Mouse (Mus musculus): ENCODE results near the gene Bloc1s4. TPM values are rescaled to one million over a fixed set of nuclear protein-coding genes. Genes with fewer than 3 reads are reported as not detected.

The Bloc1s4 gene
- total RNA-seq, 2 experiments from 2014 or later = 12.9 to 13.0 TPM

DNA sequence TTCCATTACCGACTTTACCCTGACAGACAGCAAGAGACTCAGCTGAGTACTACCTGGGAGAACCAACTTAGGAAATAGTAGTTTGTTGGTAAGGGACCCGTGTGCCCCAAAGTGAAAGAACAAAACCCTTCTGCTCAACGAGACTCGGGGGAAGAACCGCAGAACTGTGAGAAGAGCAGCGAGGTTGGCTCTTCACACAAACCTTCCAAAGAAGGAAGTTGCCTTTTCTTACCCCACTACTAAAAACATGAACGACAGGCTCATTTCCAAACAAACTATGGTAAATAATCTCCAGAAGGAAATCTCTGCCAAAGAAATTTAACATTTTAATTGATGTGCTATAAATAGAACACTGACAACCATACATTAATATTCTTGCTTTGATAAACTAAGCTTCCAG lies 1.4 kb downstream of the Bloc1s4 start:
- intact Hi-C loops (cut with DNase I) = loop anchor here (10.0 kb wide), 1 partner anchor 162 kb away; no protein-coding TSS in a partner anchor
- DNase-seq (ENCODE audit: low spot score) = no peak

DNA sequence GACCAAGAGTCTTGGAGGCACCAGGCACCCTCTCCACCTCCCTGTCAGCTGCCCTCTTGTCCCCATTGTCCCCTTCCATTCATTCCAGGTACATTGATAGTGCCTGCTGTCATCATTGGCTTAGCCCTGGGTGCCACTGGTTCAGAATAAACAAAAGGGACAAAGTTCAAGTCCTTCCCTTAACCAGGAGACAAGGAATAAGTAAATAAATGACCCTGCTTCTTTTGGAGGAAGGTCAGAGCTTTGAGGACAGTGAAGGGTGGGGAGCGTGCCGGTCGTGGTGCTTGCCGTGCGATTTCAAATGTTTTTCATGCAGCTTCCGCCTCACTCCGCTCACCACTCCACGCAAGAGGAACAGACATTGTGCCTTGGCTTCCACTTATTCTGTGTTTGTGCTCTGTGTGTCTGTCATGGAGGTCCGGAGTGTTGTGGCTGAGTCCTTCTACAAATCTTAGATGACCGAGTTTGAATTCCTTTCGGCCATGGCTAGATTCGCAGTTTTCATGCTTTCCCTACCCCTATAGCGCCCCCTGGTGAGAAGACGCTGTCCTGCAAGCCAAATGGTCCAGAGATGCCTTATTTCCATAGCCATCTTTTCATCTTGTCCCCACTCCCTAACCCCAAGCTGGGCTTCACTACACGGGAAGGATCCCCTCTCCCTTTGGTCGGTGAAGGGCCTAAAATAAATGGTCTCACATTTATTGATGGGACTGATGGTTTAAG lies 6.2 kb downstream of the Bloc1s4 start:
- intact Hi-C loops (cut with DNase I) = loop anchor here (1.0 to 10.0 kb wide), 5 partner anchors 45 to 279 kb away; partner anchors contain the start of gene D5Ertd579e
- DNase-seq (ENCODE audit: low spot score) = peak; percentile 40

DNA sequence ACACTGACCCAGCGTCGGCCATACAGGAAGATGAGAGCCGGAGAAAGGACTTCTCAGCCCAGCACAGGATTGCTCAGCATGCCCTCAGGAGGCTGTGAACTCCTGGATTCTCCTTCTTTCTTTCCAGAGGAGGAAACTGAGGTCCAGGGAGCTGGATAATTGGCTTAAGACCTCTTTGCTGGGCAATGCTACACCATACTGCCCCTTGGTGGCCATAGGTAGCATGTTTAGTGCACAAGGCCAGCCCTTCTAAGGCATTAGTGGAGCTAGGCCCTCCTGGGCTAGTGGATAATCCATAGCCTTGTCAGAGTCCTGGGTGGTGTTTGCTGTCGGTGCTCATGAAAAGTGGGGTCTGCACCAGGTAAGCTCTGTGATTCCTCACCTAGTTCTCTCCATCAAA lies 8.6 kb downstream of the Bloc1s4 start:
- intact Hi-C loops (cut with DNase I) = loop anchor here (5.0 to 10.0 kb wide), 3 partner anchors 43 to 213 kb away; partner anchors contain the start of gene D5Ertd579e
- no peak for DNase-seq (ENCODE audit: low spot score)

DNA sequence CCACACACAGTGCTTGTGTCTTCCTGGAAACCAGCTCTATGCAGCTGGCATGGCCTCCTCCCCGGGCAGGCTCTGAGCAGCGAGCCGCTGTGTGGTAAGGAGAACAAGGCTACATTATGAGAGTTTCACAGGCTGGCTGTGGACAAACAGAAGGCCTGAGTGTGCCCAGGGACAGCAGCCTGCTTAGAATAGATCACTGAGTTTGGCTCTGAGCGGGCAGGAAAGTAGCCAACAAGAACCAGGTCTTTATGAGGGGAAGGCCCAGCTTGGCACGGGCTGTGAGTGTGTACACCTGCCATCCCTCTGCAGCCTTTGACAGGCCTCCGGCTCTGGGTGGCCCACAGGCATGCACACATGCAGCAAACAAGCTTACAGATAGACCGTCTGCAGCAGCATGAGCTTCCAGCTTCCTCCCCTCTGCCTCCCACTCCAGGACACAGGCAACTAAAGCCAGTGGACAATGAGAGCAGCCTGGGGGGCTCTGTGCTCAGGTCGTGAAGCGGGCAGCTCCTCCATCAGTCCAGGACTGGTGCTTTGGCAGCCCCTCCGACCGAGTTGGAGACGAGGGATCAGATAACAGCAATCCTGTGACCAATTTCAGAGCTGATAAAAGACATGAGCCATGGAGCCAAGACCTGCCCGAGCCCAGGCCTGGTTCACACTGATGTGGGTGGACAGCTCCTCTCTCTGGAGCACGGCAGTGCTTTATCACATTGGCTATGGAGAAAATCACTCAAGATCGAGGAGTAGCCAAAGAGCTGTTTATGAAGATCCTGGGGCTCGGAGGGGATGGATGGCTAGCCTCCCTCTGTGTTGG lies 9.4 kb downstream of the Bloc1s4 start:
- DNase-seq (ENCODE audit: low spot score) = peak; percentile 27
- intact Hi-C loops (cut with DNase I) = no loop called here

DNA sequence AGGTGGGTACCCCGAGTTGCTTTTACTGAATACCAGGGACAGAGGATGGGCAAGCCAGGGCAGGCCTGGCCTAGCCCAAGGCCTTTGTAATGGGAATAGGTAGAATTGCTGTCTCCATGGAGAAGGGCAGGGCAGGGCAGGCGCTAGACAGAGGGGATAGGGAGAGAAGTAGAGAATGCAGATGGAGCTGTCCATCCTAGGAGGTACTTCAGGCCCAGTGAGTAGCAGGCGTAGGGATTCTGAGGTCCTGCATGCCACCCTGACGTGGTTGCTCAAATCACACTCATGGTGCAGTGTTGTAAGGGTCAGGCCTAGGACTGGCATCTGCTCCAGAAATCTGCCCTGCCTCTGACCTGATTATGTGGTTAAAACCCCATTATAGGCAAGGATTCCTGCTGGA lies 10.7 kb downstream of the Bloc1s4 start:
- intact Hi-C loops (cut with DNase I) = no loop called here
- no peak for DNase-seq (ENCODE audit: low spot score)

DNA sequence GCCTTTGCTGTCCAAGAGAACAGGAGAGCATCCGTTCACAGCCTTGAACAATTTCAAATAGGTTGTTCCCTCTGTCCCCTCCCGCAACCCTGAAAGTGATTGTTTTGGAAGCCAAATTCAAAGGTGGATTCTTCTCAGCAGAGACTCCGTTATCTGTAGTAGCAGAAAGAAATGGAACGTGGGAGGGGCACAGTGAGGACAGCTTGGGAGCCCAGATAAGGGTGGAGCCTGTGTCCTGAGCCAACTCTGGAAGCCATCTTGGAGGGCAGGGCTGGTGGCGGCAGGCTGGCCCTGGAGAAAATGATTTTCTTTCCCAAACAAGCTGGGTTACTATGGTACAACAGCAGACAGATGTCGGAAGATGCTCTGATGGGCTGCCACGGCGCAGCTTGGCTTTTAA lies 12.4 kb downstream of the Bloc1s4 start:
- intact Hi-C loops (cut with DNase I) = no loop called here

DNA sequence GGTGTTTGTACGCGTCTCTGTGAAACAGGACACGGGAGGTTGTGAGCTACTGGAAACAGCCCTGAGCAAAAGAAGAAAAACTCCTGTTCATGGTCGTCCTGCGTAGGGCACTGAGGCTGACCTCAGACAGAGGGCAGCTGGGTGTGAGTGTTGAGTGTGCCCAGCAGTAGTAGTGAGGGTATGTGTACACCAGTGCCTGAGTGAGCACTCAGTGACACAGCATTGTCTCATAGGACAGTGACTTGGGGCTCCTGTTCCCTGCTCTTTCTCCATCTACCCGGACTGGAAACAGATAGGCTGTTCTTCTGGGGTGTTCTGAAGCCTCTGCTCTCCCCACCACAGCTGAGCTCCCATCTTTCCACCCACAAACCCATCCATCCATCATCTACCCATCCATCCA lies 13.3 kb downstream of the Bloc1s4 start:
- intact Hi-C loops (cut with DNase I) = no loop called here
- no peak for DNase-seq (ENCODE audit: low spot score)

More for the DNA sequence above, 12.4 kb downstream of the Bloc1s4 start:
- DNase-seq (ENCODE audit: low spot score) = no peak

DNA sequence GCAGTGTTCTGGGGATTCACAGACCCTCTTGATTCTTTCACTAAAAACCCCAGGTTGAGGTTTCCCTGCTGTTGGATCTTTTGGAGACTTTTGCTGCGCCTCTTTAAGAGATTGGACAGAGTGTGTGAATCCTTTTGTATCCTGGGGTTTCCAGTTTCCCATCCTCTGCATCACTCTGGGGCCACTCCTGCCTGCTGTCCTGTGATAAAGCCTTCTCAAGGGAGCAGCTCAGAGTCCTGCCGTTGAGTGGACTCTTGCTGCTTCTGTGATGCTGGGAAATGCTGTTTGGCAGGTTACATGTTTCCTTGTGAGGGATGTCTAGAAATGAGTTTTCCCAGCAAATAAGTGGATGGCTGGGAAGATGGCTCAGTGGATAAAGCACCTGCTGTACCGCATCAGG lies 15.0 kb downstream of the Bloc1s4 start:
- DNase-seq (ENCODE audit: low spot score) = no peak
- intact Hi-C loops (cut with DNase I) = no loop called here

DNA sequence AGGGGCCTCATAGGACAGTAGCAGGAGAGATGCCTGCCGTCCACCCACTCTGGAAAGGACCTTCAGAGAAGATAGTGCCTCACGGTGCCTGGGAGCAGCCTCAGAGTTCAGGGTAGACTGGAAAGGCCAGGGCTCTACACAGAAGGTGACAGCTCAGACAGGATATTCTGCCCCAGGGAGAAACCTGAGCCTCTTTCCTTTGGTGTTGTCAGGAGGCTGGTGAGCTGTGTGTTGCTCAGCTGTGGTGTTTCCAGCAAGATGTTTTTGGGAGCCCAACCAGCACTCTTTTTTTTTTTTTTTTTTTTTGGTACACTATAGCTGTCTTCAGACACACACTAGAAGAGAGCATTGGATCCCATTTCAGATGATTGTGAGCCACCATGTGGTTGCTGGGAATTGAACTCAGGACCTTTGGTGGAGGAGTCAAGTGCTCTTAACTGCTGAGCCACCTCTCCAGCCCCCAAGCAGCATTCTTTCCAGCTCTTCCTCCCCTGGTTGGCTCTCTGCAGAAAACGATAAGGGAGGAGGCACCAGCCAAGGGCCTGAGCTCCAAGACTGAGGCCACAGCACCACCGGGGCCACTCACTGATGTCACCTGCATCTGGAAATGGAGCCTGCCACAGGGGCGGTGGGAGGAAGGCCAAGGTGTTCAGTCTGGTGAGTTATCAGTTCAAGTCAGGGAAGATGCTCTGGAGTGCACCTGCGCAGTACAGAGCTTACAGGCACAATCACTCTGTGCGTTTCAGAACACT lies 16.4 kb downstream of the Bloc1s4 start:
- intact Hi-C loops (cut with DNase I) = no loop called here
- no peak for DNase-seq (ENCODE audit: low spot score)

DNA sequence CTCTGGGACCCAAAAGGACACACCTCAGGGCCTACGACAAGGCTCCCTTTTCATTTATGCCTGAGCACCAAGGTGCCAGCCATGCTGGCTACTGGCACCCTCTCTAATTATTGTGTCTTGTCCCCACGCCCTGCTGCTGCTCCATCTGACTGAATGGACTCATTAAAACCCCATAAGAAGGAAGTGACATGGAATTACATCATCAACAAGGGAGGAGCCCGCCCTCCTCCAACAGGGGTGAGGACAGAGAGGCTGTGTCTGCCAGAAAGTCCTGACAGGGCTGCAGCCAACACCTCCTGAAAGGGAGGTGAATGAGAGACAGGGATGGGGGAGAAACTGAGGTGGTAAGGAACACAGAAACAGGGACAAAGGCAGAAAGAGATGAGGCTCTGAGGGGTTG lies 17.8 kb downstream of the Bloc1s4 start:
- intact Hi-C loops (cut with DNase I) = no loop called here

DNA sequence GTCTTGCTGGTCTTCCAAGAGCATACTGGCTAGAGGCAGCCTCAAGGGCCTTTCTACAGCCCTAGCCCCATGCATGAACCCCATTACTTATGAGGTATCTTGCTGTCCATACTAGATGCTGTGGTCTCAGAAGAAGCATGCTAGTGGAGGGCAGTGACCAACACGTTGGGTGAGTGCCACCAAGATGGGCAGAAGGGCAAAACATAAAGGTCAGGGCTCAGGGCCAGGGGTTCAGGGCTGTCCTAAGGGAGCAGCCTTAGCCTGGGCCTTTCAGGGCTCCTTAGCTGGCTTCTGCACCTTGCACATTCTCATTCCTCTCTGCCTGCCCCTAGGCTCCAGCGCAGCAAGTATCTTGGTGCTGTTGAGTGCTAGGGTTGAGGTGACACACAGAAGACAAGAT lies 18.5 kb downstream of the Bloc1s4 start:
- DNase-seq (ENCODE audit: low spot score) = no peak
- intact Hi-C loops (cut with DNase I) = no loop called here

More for the DNA sequence above, 17.8 kb downstream of the Bloc1s4 start:
- no peak for DNase-seq (ENCODE audit: low spot score)

DNA sequence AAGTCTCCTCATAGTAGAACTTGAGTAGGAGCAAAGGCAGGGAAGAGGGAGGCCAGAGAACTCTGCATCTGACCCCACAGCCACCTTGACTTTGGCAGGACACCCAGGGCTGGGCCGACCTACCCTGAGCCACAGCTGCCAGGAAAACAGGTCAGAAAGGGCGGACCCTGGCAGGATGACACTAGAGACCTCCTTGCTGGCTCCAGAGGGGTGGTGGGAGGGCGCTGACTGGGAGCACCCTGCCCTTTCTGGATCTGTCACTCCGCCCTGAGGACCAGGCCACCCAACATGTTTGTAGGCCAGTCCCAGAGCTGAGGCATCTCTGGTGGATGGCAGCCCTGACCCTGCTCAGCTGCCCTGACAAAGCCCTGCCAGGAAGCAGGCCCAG lies 19.4 kb downstream of the Bloc1s4 start:
- intact Hi-C loops (cut with DNase I) = no loop called here
- DNase-seq (ENCODE audit: low spot score) = no peak

DNA sequence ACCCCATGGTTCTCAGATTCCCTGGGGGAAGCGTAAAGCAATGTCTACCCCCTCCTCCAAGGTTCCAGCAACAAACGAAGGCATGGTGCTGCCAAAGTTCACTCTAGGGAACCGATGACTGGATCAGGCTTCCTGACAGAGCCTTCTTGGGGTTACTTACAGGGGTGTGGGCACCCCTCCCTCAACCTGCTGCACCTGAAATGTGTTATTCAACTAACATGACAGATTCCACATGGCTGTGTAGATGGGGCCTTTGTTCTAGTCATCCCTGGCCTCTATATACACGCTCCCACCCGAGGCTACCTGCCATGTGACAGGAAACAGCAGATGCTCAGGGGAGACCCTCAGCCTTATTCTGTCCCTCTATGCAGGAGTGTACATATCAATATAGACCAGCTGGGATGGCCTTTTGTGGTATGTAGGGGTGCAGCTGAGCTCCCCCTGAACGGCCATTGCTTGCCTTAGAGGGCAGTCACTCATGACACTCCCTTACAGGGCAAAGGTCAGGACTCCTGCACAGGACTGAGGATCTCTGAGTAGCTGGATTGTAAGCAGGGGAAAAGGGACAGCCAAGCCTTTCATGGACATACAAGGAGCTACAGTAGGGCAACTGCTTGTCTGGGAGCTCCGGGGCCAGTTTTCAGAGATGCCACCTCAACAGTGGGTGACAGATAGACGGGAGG lies 19.9 kb downstream of the Bloc1s4 start:
- no peak for DNase-seq (ENCODE audit: low spot score)
- intact Hi-C loops (cut with DNase I) = no loop called here

DNA sequence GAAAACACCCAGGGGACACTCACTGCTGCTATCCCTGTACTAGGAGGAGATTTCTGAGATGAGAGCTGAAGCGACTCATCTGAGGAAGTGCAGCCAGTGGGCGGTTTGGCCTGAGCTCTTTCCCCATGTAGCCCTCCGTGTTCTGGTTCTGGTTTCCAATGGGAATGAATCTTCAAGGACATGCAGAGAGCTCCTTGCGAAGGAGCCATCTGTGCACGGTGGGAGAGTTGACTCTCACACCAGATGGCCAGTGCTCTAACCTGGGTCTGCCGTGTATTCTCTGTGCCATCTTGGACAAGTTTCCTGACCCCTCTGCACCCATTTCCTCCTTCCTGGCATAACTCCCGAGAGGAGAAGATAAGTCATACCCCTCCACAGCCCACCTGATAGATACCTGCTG lies 20.7 kb downstream of the Bloc1s4 start:
- intact Hi-C loops (cut with DNase I) = no loop called here
- no peak for DNase-seq (ENCODE audit: low spot score)

DNA sequence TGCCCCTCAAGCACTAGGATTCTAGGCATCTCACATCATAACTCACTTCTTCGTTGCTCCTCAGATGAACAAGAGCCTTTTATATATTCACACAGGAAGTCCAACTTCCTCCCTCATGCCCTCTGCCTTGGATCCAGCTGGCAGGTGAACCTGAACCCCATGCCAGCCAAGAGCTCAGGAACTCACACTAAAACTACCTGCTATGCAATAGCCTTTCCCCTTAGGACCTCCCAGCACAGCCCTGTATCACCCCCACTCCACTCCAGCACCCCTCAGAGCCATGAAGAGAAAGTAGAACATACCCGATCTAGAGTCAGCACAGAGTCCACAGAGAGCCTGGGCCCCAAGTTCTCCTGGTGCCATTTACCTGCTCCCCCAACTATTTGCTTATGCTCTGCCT lies 21.3 kb downstream of the Bloc1s4 start:
- no peak for DNase-seq (ENCODE audit: low spot score)
- intact Hi-C loops (cut with DNase I) = no loop called here

DNA sequence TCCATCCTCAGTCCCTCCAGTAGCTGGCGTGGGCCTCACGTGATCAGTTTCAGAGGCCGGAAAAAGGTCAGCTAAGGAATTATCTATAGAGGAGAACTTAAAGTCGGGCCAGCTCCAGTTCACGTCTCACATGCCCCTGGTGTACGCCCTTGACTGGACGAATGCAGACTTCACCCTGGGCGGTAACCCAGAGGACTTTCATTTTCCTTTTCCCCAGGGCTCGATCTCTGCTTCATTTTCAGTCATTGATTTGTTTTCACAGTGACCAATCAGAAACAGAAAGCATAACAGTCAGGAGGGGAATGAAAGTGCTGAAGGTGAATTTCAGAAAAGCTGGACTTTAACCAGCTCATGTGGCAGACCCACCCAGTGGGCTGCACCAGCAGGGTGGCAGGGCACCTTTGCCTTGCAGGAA lies 22.1 kb downstream of the Bloc1s4 start:
- intact Hi-C loops (cut with DNase I) = no loop called here
- no peak for DNase-seq (ENCODE audit: low spot score)

DNA sequence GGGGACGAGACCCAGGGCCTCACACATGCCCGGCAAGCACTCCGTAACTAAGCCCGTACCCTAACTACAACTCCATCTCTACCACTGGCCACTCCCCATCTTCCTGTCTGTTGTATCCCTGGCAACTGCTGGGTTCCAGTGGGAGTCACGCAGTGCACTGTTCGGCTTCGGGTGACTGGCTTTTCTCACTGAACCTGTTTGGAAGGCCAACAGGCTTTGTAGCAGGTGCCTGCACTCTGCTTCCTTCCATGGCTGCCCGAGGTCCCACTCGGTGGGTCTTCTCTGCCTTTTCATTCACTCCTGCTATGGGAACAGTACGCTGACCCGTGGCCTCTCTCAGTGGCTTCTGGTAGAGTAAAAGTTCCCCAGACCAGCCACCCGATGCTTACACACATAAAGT lies 22.6 kb downstream of the Bloc1s4 start:
- intact Hi-C loops (cut with DNase I) = no loop called here
- DNase-seq (ENCODE audit: low spot score) = no peak

DNA sequence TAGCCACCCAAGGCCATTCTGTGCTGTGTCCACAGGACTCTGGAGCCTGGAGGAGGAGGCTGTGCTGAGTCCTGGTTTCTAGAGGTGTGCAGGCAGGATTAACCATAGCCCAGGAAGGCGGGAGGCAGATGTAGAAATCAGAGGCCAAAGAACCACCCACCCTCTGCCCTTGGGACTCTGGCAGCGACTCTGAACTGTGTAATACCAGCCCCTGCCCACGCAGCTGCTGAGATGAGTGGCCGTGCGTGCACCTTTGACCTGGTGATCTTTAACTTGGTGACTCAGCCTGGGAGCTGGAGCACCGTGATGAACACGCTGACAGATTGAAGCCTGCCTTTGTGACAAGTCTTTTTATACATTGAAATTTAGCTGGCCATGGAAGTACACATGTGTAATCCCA lies 24.2 kb downstream of the Bloc1s4 start:
- intact Hi-C loops (cut with DNase I) = no loop called here
- DNase-seq (ENCODE audit: low spot score) = no peak

DNA sequence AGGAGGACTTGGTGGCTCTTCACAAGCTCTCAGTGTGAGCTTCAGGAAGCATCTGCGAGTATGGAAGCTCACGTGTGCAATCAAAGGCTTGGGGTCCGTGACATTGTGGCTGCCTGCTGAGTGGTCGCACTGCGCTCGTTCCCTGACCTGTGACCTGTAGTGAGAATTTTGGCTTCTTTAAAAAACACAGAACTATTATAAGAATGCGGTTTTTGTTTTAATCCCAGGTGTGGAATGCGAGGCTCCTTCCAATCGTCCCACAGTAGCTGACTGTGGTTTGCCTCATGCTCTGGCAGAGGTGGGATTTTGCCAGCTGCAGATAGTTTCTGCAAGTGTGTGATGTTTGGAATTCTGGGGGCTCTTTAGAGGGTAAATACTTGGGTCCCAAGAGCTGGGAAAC lies 25.1 kb downstream of the Bloc1s4 start:
- DNase-seq (ENCODE audit: low spot score) = no peak
- intact Hi-C loops (cut with DNase I) = no loop called here

DNA sequence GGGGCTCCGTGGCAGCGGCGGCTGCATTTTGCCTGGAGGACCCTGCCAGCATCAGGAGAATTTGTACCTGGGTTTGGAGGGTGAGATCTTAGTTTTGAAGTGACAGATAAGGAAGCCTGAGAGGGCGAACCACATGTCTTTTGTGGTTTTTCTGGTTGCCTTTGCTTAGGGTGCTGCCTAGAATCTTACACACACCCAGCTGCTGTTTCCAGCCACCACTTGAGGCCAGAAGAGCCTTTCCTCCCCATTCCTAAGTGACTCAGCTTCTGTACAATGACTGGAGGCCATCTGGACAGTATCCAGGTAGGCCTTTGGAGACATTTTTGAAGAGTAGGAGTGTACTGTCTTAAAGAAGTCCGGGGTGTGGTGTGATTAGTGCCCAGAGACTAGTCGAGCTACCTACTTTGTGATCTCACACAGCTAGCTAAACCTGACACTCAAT lies 26.0 kb downstream of the Bloc1s4 start:
- intact Hi-C loops (cut with DNase I) = no loop called here
- no peak for DNase-seq (ENCODE audit: low spot score)

Measured in heart, postnatal 25 days (tissue).